Mouse (Mus musculus): ENCODE data around the gene Gopc.

Gopc gene

GRCm38 (mm10) chr10:52381845-52382591 is at the start of gene Gopc:
TSS of gene Gopc (minus strand) at chr10:52382124.
- peak; percentile 98 for DNase-seq (ENCODE audit: low read depth)

GRCm38 (mm10) chr10:52430953-52431352 is 49.0 kb upstream of the Gopc start:
- DNase-seq (ENCODE audit: low read depth) = no peak

GRCm38 (mm10) chr10:52427634-52428415 is 45.9 kb upstream of the Gopc start:
- no peak for DNase-seq (ENCODE audit: low read depth)

- DNase-seq (ENCODE audit: low read depth) = no peak
These were observed 44.5 kb upstream of the Gopc start for GRCm38 (mm10) chr10:52426314-52426980.

- DNase-seq (ENCODE audit: low read depth) = peak; percentile 37
These were observed 41.2 kb upstream of the Gopc start for GRCm38 (mm10) chr10:52423097-52423496.

- DNase-seq (ENCODE audit: low read depth) = no peak
These were observed 39.8 kb upstream of the Gopc start for GRCm38 (mm10) chr10:52421716-52422115.

- no peak for DNase-seq (ENCODE audit: low read depth)
These were observed 38.6 kb upstream of the Gopc start for GRCm38 (mm10) chr10:52420526-52420925.

- DNase-seq (ENCODE audit: low read depth) = no peak
These were observed 37.5 kb upstream of the Gopc start for GRCm38 (mm10) chr10:52419402-52419801.

GRCm38 (mm10) chr10:52418931-52419330 is 37.0 kb upstream of the Gopc start:
- peak; percentile 9 for DNase-seq (ENCODE audit: low read depth)

- no peak for DNase-seq (ENCODE audit: low read depth)
These were observed 36.3 kb upstream of the Gopc start for GRCm38 (mm10) chr10:52417998-52418860.

- DNase-seq (ENCODE audit: low read depth) = peak; percentile 98
These were observed 35.5 kb upstream of the Gopc start, which contains the start of gene Nus1 for GRCm38 (mm10) chr10:52417299-52417997. TSS of gene Nus1 (plus strand) at chr10:52417547.

- DNase-seq (ENCODE audit: low read depth) = peak; percentile 8
These were observed 34.5 kb upstream of the Gopc start for GRCm38 (mm10) chr10:52416458-52416857.

GRCm38 (mm10) chr10:52415020-52415419 is 33.1 kb upstream of the Gopc start:
- no peak for DNase-seq (ENCODE audit: low read depth)

GRCm38 (mm10) chr10:52407526-52407925 is 25.6 kb upstream of the Gopc start:
- DNase-seq (ENCODE audit: low read depth) = no peak

- no peak for DNase-seq (ENCODE audit: low read depth)
These were observed 23.2 kb upstream of the Gopc start for GRCm38 (mm10) chr10:52405160-52405559.

- no peak for DNase-seq (ENCODE audit: low read depth)
These were observed 17.8 kb upstream of the Gopc start for GRCm38 (mm10) chr10:52399722-52400121.

GRCm38 (mm10) chr10:52398715-52399114 is 16.8 kb upstream of the Gopc start:
- no peak for DNase-seq (ENCODE audit: low read depth)

GRCm38 (mm10) chr10:52396647-52397046 is 14.7 kb upstream of the Gopc start:
- no peak for DNase-seq (ENCODE audit: low read depth)

GRCm38 (mm10) chr10:52391208-52391607 is 9.3 kb upstream of the Gopc start:
- no peak for DNase-seq (ENCODE audit: low read depth)

GRCm38 (mm10) chr10:52389438-52389837 is 7.5 kb upstream of the Gopc start:
- DNase-seq (ENCODE audit: low read depth) = no peak

- DNase-seq (ENCODE audit: low read depth) = no peak
These were observed 7.1 kb upstream of the Gopc start, which contains the start of gene Nepn for GRCm38 (mm10) chr10:52388922-52389430. TSS of gene Nepn (plus strand) at chr10:52388972.

Data from naive thymus-derived CD4-positive, alpha-beta T cell, adult 2 months (primary cell).